Mouse (Mus musculus): Measurements from ENCODE around the gene Rab3il1.

The Rab3il1 gene

DNA sequence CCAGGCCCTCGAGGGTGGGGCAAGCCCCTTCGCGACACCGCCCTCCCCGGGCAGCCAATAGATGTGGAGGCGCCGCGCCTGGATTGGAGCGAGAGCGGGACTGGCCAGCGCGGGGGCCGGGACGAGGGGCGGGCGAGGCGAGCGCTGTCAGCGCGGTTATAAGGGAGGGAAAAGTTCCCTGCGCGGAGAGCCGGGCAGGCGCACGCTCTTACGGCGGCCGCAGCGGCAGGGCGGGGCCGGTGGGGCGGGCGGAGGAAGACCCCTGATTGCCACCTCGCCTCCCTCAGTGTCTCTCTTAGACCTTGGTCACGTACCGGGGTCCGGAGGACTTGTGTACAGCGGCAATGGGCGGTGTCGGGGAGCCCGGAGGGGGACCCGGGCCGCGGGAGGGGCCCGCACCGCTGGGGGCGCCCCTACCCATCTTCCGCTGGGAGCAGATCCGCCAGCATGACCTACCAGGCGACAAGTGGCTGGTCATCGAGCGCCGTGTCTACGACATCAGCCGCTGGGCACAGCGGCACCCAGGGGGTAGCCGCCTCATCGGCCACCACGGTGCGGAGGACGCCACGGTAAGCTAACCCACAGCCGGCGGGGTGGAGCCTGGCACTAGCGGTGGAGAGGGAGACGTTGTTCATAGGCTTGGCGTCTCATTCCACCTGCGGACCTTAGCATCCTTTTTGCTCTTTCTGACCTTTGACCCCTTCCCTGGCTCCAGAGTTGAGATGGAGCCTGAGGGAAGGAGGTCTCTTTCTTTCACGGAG, 40.1 kb downstream of the Rab3il1 start, which contains the start of gene Fads3:
TSS of gene Fads3 (plus strand) at position 182 of the 761 bp plus-strand sequence.
- DNase-seq (ENCODE audit: low spot score), result peak; percentile 78

- DNase-seq (ENCODE audit: low spot score), result no peak
These were observed 40.8 kb downstream of the Rab3il1 start for GRCm38 (mm10) chr19:10042232-10042631.

GRCm38 (mm10) chr19:10042816-10043215, 41.3 kb downstream of the Rab3il1 start:
- DNase-seq (ENCODE audit: low spot score), result no peak

DNA sequence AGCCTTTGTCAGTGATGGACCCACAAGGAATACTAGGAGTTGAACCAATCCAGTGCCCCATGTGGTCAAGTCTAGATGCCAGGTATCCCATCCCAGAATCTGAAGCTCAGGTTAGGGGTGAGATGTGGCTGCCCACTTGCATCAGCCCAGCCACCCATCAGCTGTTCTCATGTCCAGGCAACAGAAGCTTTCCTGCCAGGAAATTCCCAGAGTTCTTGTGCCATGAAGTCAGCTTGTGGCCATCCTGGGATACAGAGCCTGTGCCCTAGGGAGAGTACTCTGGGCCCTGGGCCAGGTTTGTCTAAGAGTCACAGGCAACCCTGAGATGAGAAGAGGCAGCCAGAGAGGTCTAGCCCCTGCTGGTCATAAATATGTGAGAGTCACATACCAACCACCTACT, 42.2 kb downstream of the Rab3il1 start:
- DNase-seq (ENCODE audit: low spot score), result no peak

- no peak for DNase-seq (ENCODE audit: low spot score)
These were observed 44.2 kb downstream of the Rab3il1 start for GRCm38 (mm10) chr19:10045707-10046106.

- no peak for DNase-seq (ENCODE audit: low spot score)
These were observed 44.9 kb downstream of the Rab3il1 start for GRCm38 (mm10) chr19:10046346-10046745.

DNA sequence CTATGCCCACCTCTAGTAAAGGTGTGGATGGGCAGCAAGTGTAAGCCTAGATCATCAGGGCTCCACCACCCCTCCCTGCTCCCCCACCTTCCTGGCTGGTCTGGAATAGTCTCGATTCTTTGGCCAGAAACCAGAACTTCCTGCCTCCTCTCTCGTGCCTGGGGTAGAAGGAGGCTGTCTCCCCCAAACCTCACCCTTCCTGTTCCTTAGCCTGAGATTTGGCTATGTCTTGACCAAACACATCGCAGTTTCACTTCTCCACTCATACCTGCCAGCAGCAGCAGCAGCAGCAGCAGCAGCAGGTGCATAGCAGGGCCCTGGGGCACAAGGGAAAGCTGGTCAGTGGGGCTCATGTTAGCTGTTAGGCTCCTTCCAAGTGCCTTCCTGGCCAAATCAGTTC, 45.5 kb downstream of the Rab3il1 start:
- DNase-seq (ENCODE audit: low spot score), result no peak

DNA sequence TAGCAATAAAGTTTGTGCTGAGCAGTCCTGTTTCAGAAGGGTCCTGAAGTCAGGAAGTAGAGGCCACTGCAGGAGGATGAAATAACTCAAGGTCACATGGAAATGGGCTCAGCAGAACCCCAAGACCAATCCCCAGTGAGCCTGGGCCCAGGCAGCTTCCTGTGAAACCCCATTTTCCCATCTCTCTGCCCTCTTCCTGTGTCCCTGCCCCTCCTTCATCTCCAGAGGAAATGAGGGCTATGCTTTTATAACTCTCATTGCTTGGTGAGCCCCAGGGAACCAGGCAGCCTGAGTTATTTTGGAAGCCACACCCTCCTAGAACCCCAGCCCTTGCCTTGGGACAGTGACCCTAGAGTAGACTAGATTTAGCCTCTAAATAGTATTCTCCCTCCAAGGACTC, 48.1 kb downstream of the Rab3il1 start:
- DNase-seq (ENCODE audit: low spot score), result no peak

- no peak for DNase-seq (ENCODE audit: low spot score)
These were observed 49.0 kb downstream of the Rab3il1 start for GRCm38 (mm10) chr19:10050438-10050837.

GRCm38 (mm10) chr19:10052698-10053097, 51.2 kb downstream of the Rab3il1 start:
- DNase-seq (ENCODE audit: low spot score), result no peak

DNA sequence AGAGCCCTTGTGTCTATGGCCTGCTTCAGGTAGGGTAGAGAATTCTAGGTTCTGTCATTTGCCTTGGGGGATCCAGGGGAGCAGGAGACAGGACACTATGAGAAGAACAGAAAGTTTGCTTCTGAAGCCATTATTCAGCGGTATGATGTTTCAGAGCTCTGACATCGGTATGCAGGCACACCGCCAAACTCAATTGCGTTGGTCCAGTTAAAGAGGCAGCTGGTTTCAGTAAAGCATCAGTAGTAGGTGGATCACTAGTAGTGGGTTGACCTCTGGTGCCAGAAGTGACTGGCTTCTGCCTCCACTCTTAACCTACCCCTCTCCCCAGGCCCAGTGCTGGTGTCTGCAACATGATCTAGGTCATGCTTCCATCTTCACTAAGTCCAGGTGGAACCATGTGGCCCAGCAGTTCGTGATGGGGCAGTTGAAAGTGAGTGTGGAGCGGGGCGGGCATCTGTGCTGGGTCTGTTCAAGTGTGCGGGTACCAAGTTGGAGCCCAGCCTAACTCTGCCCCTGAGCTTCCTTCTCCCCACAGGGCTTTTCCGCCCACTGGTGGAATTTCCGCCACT, 52.3 kb downstream of the Rab3il1 start:
- no peak for DNase-seq (ENCODE audit: low spot score)

DNA sequence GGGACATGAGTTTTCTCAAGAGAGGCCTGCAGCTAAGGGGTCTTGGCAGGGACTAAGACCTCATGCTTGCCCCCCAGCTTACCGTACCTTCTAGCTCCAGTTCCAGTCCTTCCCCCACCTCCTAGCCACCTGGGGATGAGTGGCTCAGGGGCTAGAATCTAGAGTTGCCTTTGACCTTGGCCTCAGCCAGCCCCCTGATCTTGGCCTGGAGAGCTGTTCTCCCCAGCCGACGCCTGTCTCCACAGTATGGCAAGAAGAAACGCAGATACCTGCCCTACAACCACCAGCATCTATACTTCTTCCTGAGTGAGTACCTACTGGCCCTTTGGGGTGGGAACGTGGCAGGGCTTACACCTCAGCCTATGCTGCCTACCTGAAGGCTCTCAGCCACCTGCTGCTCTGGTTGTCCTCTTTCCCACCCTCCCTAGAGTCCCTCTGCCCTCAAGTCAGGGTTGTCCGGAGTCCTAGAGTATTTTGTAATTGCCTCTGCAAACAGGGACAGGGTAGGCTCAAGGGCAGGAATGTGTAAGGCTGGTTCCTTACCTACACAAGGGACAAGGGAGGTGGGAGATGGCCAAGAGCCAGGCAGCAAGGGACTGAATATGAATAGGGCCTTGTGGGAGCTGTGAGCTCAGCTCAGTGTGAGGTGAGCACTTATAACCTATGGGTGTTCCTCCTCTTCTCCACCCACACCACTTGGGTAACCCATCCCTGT, 53.0 kb downstream of the Rab3il1 start:
- no peak for DNase-seq (ENCODE audit: low spot score)

GRCm38 (mm10) chr19:10055261-10055660, 53.8 kb downstream of the Rab3il1 start:
- DNase-seq (ENCODE audit: low spot score), result no peak

DNA sequence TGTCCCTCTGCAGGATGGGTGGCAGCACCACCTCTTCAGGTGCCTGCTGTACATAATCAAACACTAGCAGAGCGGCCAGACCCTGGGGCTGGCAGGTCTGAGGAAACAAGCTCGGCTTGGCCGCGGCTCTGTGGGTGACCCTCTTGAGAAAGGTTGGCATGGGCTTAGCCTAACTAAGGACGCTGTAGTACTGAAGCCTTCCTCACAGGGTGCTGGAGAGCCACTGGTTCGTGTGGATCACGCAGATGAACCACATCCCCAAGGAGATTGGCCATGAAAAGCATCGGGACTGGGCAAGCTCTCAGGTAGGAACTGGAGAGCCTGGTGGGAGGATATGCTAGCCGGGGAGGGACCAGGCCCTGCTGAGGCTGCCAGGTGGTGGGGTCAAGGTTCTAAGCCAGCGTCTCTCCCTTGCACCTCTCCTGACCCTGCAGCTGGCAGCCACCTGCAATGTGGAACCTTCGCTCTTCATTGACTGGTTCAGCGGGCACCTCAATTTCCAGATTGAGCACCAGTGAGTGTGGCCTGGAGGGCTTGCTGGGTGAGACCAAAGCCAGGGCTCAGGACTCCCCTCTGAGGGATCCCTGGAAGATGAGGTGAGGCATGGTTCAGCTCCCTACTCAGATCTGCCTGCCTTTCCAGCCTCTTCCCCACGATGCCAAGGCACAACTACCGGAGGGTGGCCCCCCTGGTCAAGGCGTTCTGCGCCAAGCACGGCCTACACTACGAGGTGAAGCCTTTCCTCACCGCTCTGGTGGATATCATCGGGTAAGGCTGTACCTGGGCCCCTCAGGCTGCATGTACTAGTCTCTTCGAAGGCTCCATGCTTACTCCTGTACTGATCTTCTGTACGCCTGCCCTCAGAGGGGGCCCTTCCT, 54.6 kb downstream of the Rab3il1 start:
- no peak for DNase-seq (ENCODE audit: low spot score)

DNA sequence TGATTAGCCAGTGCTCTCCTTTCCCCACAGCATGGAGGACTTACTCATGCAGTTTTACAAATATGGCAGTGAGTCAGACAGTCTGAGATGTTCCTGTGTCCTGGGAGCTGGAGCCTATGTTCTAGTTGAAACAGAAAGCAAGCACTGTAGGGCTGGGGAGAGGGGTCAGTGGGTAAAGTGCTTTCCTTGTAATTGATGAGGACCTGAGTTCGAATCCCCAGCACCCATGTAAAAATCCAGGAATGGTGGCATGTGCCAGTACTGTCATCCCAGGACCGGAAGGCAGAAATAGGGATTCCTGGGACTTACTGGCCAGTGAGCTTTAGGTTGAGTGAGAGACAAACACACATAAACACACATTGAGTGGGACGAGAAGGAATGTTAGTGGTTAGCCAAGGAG, 55.2 kb downstream of the Rab3il1 start:
- DNase-seq (ENCODE audit: low spot score), result no peak

DNA sequence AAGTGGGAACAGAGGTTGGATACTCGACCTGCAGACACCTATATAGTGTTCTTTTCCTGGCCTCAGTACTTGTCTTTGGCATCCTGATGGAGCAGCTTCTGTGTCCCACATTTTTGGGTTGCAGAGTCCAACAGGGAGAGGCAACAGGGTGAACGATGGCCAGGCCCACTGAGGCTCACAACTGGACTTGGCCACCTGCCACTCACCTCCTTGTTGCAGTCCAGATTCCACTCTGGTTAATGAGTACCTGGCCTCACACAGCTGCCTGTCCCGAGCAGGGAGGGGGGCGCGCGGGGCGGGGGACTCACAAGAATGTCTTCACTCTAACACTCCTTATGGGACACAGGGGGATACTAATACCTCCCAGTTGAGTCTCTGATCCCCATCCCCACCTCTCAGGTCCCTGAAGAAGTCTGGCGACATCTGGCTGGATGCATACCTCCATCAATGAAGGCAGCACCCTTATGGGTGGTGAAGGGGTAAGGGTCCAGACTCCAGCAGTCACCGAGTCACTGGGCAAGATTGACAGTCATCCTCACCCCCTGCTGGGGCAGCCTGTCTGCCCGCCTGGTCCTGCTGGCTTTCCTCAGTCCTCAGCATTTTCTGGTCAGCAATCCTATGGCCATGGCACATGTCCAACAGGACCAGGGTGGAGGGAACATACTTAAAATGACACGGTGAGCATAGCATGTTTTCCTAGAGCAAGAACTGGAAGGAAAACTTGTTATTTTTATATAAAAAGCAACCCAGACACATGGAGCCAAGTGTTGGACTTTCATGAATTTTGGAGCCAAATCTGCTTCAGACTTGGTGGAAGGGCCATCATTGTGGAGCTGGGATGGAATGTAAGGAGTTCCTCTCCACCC, 56.2 kb downstream of the Rab3il1 start:
- no peak for DNase-seq (ENCODE audit: low spot score)

- no peak for DNase-seq (ENCODE audit: low spot score)
These were observed 56.9 kb downstream of the Rab3il1 start for GRCm38 (mm10) chr19:10058352-10058825.

GRCm38 (mm10) chr19:10058876-10059427, 57.5 kb downstream of the Rab3il1 start:
- no peak for DNase-seq (ENCODE audit: low spot score)

DNA sequence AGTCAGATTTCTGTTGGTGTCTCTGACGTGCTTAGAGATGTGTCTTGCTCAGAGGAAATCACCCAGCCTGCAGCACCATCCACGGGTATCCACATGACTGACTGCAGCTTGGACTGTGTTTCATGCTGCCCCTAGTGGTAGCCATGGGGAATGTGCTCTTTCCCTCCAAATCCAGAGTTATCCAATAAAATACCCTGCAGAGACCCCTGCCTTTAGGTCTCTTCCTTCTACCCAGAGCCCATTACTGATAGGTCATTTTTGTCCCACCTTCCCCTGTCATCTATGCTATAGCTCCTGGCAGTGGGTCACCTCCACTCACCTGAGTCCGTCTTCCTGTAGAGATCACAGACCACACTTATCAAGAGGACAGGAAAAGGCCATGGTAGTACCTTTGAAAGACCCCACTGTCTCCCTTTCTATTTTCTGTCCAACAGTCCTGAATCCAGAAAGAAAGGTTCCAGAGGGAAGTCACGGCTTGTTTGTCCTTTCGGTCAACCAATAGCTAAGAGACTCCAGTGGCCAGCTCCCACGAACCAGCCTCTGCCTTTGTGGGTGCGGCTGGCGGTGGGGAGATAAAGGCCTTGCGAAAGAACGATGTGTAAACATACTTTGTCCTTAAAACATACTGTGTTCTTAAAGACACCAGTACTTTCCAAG, 58.6 kb downstream of the Rab3il1 start:
- no peak for DNase-seq (ENCODE audit: low spot score)

Measured in urinary bladder, postnatal 25 days (tissue).